Mouse (Mus musculus) T-cell, adult 2 months (primary cell): Measurements from ENCODE around the gene Armc10.
"Not testable (repeated sequence)": the region's sequence is repeated elsewhere in the genome, so short reads cannot be mapped to it uniquely, and the experiment has no call there.

Experiments
- DNase-seq: peaks from one replicate; pipeline ENCODE4 v3.0.0; 2022; ENCODE audit warnings: low spot score

Gene Armc10

GRCm38 (mm10) chr5:21702873-21703475 is 57.4 kb downstream of the Armc10 start:
- no peak for DNase-seq

GRCm38 (mm10) chr5:21703708-21704107 is 58.1 kb downstream of the Armc10 start:
- no peak for DNase-seq

- DNase-seq, result no peak
Measured at GRCm38 (mm10) chr5:21706546-21706945, 60.9 kb downstream of the Armc10 start.

- not testable (repeated sequence) for DNase-seq
Measured at GRCm38 (mm10) chr5:21708011-21708410, 62.4 kb downstream of the Armc10 start.
